In the genomic region with DNA sequence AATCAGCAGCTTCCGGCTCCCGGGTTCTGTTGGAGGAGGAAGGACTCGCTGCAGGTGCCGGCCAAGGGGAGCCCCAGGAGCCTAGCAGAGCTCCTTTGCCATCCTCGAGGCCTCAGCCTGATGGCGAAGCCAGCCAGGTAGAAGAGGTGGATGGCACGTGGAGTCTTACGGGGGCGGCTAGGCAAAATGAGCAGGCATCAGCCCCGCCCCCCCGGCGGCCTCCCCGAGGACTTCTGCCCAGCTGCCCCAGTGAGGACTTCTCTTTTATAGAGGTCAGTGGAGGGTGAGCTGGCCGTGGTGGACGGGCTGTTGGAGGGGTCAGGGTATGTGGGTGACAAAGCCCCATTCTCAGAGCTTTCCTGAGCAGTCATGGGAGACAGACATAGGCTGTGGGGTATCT, we compare ENCODE assay signal across 25 mouse cellular contexts. TPM values are rescaled to one million over a fixed set of nuclear protein-coding genes. Genes with fewer than 3 reads are reported as not detected.
DNase-seq lines count a peak whose midpoint lies in the region; ATAC-seq lines count a peak whose summit lies in the region.
"Had no signal": no experiment of that assay in that cellular context is flagged by ENCODE, and none has a peak within 500 bp of the region (broad histone marks: within the 10 kb centered on the region; RNA-seq: fewer than 3 reads in every experiment).

No protein-coding gene starts in this region.

- no peaks in the 10 kb centered on the region for H3K9me3 ChIP-seq in embryonic facial prominence, embryonic 13.5 days
- no peaks in the 10 kb centered on the region for H3K9me3 ChIP-seq in embryonic facial prominence, embryonic 10.5 days
- no peaks in the 10 kb centered on the region for H3K9me3 ChIP-seq in limb, embryonic 15.5 days
- H3K9me3 ChIP-seq: embryonic facial prominence, embryonic 15.5 days; forebrain, embryonic 12.5 days; G1E; heart, embryonic 15.5 days; hindbrain, embryonic 10.5 days had no signal

- peaks cover 83% of the 10 kb centered on the region for H3K36me3 ChIP-seq in embryonic facial prominence, embryonic 13.5 days
- H3K36me3 ChIP-seq in embryonic facial prominence, embryonic 10.5 days (replicated peaks): peaks cover 70% of the 10 kb centered on the region
- peaks cover 58% of the 10 kb centered on the region for H3K36me3 ChIP-seq in limb, embryonic 15.5 days
- H3K36me3 ChIP-seq: G1E had no signal

- no peak for ATAC-seq in embryonic facial prominence, embryonic 13.5 days (ENCODE audit: insufficient number of reproducible peaks, insufficient read depth, low FRiP score, low TSS enrichment, low read depth)
- ATAC-seq in limb, embryonic 15.5 days (ENCODE audit: insufficient number of reproducible peaks, low FRiP score, low TSS enrichment, low read depth): no peak
- no peak for ATAC-seq in activated CD4-positive, CD25-positive, alpha-beta regulatory T cell, adult 4 months
- ATAC-seq: CD4-positive, CD25-positive, alpha-beta regulatory T cell, adult 4 months had no signal

- H3K9ac ChIP-seq in embryonic facial prominence, embryonic 13.5 days: no peak overlapping the region
- no peak overlapping the region for H3K9ac ChIP-seq in limb, embryonic 15.5 days
- H3K9ac ChIP-seq: embryonic facial prominence, embryonic 15.5 days; forebrain, embryonic 12.5 days; heart, embryonic 15.5 days; hindbrain, embryonic 14.5 days had no signal

- peak overlapping the region; percentile 44 for H3K27ac ChIP-seq in embryonic facial prominence, embryonic 13.5 days
- H3K27ac ChIP-seq in embryonic facial prominence, embryonic 10.5 days (replicated peaks): no peak overlapping the region
- H3K27ac ChIP-seq in limb, embryonic 15.5 days: peak overlapping the region; percentile 47; the same call in 1 of the 2 replicates
- H3K27ac ChIP-seq: embryonic facial prominence, embryonic 15.5 days; forebrain, embryonic 12.5 days; heart, adult 2 months; heart, embryonic 15.5 days; hindbrain, embryonic 10.5 days; hindbrain, embryonic 14.5 days had no signal

- H3K4me1 ChIP-seq in embryonic facial prominence, embryonic 13.5 days: peaks cover 13% of the 10 kb centered on the region
- H3K4me1 ChIP-seq in embryonic facial prominence, embryonic 10.5 days: no peaks in the 10 kb centered on the region
- H3K4me1 ChIP-seq in limb, embryonic 15.5 days: peaks cover 20% of the 10 kb centered on the region
- H3K4me1 ChIP-seq: forebrain, embryonic 12.5 days had no signal

- 73% methylated on average over 15 of the region's 15 CpGs for WGBS in embryonic facial prominence, embryonic 13.5 days
- 77% methylated on average over 15 of the region's 15 CpGs for WGBS in embryonic facial prominence, embryonic 10.5 days
- WGBS in limb, embryonic 15.5 days: 67% methylated on average over 15 of the region's 15 CpGs

- no peak overlapping the region for H3K4me2 ChIP-seq in embryonic facial prominence, embryonic 13.5 days
- no peak overlapping the region for H3K4me2 ChIP-seq in limb, embryonic 15.5 days
- H3K4me2 ChIP-seq: embryonic facial prominence, embryonic 15.5 days; forebrain, embryonic 12.5 days; heart, embryonic 11.5 days; heart, embryonic 15.5 days; hindbrain, embryonic 14.5 days had no signal

- DNase-seq in embryonic facial prominence, embryonic 10.5 days (ENCODE audit: low spot score): no peak
- DNase-seq in heart, adult 11 months: peak; percentile 91
- DNase-seq in heart, postnatal 4 days: no peak
- DNase-seq in lung, postnatal 4 days: peak; percentile 5 to 20
- DNase-seq in lung, adult 18-20 months: no peak
- DNase-seq: adrenal gland, postnatal 14 days; B cell, adult 2 months; cerebellum, adult 11-12 months; cerebellum, adult 9-10 months; cerebellum, postnatal 25 days; gastrocnemius, postnatal 10 days; heart, adult 2 months; heart, postnatal 14 days had no signal

- H3K27me3 ChIP-seq in embryonic facial prominence, embryonic 13.5 days: no peaks in the 10 kb centered on the region
- no peaks in the 10 kb centered on the region for H3K27me3 ChIP-seq in embryonic facial prominence, embryonic 10.5 days (replicated peaks; ENCODE audit: low read depth, poor library complexity, severe bottlenecking)
- no peaks in the 10 kb centered on the region for H3K27me3 ChIP-seq in limb, embryonic 15.5 days
- H3K27me3 ChIP-seq: embryonic facial prominence, embryonic 15.5 days; forebrain, embryonic 12.5 days; heart, embryonic 15.5 days had no signal

- H3K4me3 ChIP-seq in embryonic facial prominence, embryonic 13.5 days: no peak overlapping the region
- H3K4me3 ChIP-seq in embryonic facial prominence, embryonic 10.5 days: no peak overlapping the region
- no peak overlapping the region for H3K4me3 ChIP-seq in limb, embryonic 15.5 days
- H3K4me3 ChIP-seq: embryonic facial prominence, embryonic 15.5 days; erythroblast, embryonic 14.5 days; forebrain, embryonic 12.5 days; heart, adult 2 months; heart, embryonic 15.5 days; hindbrain, embryonic 10.5 days had no signal

RNA-seq across cellular contexts. Expression of gene Tnks1bp1, which starts 22.3 kb away (rescaled TPM):
- polyA plus RNA-seq in embryonic facial prominence, embryonic 13.5 days (2015; fragmentation: Nextera tagmentation; extraction: Ambion mirVana): 35.5 and 42.2 TPM in 2 replicates
- polyA plus RNA-seq in embryonic facial prominence, embryonic 10.5 days (2016; fragmentation: Nextera tagmentation; extraction: Ambion mirVana): 31.5 and 33.1 TPM in 2 replicates
- 10 to 100 TPM; 87.1 to 88.2 TPM for total RNA-seq in heart, postnatal 4 days (2021)
- 65.1 and 74.1 TPM in 2 replicates for polyA plus RNA-seq in limb, embryonic 15.5 days (2015; fragmentation: Nextera tagmentation; extraction: Ambion mirVana)
- 1 to 10 TPM; 3.9 to 6.3 TPM for polyA plus RNA-seq in activated CD4-positive, CD25-positive, alpha-beta regulatory T cell, adult 4 months (2017; shearing (Covaris generic))

RNA-seq across cellular contexts. Expression of gene P2rx3, which starts 32.8 kb away (rescaled TPM):
- polyA plus RNA-seq in embryonic facial prominence, embryonic 13.5 days (2015; fragmentation: Nextera tagmentation; extraction: Ambion mirVana): 1.1 and 1.6 TPM in 2 replicates
- polyA plus RNA-seq in embryonic facial prominence, embryonic 10.5 days (2016; fragmentation: Nextera tagmentation; extraction: Ambion mirVana): 10.0 and 11.5 TPM in 2 replicates
- under 1 TPM; 0.14 to 0.24 TPM for total RNA-seq in heart, postnatal 4 days (2021)
- 0.19 and 0.58 TPM in 2 replicates for polyA plus RNA-seq in limb, embryonic 15.5 days (2015; fragmentation: Nextera tagmentation; extraction: Ambion mirVana)
- under 1 TPM in 1 of 2 experiments, not detected in 1; 0.62 TPM for polyA plus RNA-seq in activated CD4-positive, CD25-positive, alpha-beta regulatory T cell, adult 4 months (2017; shearing (Covaris generic))
- polyA plus RNA-seq: erythroblast, embryonic 14.5 days; G1E had no signal

RNA-seq across cellular contexts. Expression of gene Ssrp1, which starts 33.1 kb away (rescaled TPM):
- polyA plus RNA-seq in embryonic facial prominence, embryonic 13.5 days (2015; fragmentation: Nextera tagmentation; extraction: Ambion mirVana): 291 and 303 TPM in 2 replicates
- 419 and 425 TPM in 2 replicates for polyA plus RNA-seq in embryonic facial prominence, embryonic 10.5 days (2016; fragmentation: Nextera tagmentation; extraction: Ambion mirVana)
- 100 to 1,000 TPM; 106 to 108 TPM for total RNA-seq in heart, postnatal 4 days (2021)
- polyA plus RNA-seq in limb, embryonic 15.5 days (2015; fragmentation: Nextera tagmentation; extraction: Ambion mirVana): 235 and 238 TPM in 2 replicates
- 100 to 1,000 TPM; 135 to 160 TPM for polyA plus RNA-seq in activated CD4-positive, CD25-positive, alpha-beta regulatory T cell, adult 4 months (2017; shearing (Covaris generic))

Comparison
In these comparisons a context has a peak if more than half of its experiments do, and no peak if none do; other contexts are left out.
1. DNase-seq: peak in heart, adult 11 months (single experiment) and lung, postnatal 4 days (2 of 2); none in embryonic facial prominence, embryonic 10.5 days (single experiment), heart, postnatal 4 days (single experiment) and lung, adult 18-20 months (0 of 2).